Mouse (Mus musculus) neutrophil, adult 5-6 weeks (primary cell): ENCODE results near the gene Slc4a10. TPM values are rescaled to one million over a fixed set of nuclear protein-coding genes. Genes with fewer than 3 reads are reported as not detected.

Source experiments
- total RNA-seq: library from RNA; stranded (forward); fragments of 200-1000 nt; gene quantifications from 2 replicates; pipeline ENCODE4 v1.2.3, GENCODE M21; 2017

Slc4a10 gene
- total RNA-seq, 1 experiment from 2014 or later: 0.23 TPM

Other genes starting within 250 kb of the Slc4a10 start
- gene Tbr1, start 243.5 kb upstream of the Slc4a10 start, total RNA-seq: 0.98 and 1.5 TPM in 2 replicates